Comparison of ENCODE assay signal across 8 mouse cellular contexts in the genomic region with DNA sequence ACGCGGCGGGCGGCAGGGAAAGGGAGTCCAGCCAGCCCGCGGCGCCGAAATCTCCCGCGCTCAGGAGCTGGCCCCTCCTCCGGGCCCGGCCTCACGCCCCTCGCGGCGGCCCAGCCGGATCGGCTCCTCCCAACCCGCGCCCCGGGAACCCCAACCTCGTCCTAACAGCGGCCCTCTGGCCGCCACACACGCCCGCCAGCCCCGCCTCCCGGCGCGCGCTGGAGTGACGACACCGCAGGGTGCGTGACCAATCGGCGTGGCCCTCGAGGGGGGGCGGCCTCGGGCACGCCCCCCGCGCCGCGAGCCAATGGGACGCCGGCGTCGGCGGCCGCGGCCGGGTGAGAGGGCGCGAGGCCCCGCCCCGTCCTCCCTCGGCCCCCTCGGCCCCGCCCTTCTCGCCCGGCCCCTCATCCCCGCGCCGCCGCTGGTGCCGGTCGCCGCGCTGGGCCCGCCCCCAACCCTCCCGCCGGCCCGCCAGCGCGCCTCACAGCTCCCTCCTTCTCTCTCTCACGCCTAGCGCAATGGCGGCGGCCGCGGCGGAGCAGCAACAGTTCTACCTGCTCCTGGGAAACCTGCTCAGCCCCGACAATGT. TPM values are rescaled to one million over a fixed set of nuclear protein-coding genes. Genes with fewer than 3 reads are reported as not detected.
DNase-seq lines count a peak whose midpoint lies in the region; ATAC-seq lines count a peak whose summit lies in the region.

A gene (plus strand): TSS at position 492 of the 592 bp plus-strand sequence.

- peak; percentile 95 for ATAC-seq in hindbrain, embryonic 15.5 days (ENCODE audit: low FRiP score, low read depth)

- peak; percentile 95 for DNase-seq in R1 (ENCODE audit: low read depth, low spot score)
- DNase-seq in cerebellum, postnatal 25 days, result peak; percentile 96 to 99
- DNase-seq in frontal cortex, postnatal 36 days (ENCODE audit: low spot score in 2 of 2), result peak; percentile 91 to 93
- peak; percentile 89 for DNase-seq in left cerebral cortex, adult 11 months (ENCODE audit: low spot score)
- peak; percentile 97 to 98 for DNase-seq in lung, postnatal 4 days
- DNase-seq in retina, postnatal 7 days (ENCODE audit: low read depth, low spot score), result peak; percentile 95
- peak; percentile 94 for DNase-seq in urinary bladder, adult 2 months (ENCODE audit: low spot score)

- peaks cover 17% of the 10 kb centered on the region for H3K4me1 ChIP-seq in hindbrain, embryonic 15.5 days (replicated peaks)

- H3K9ac ChIP-seq in hindbrain, embryonic 15.5 days, result peak within 1 kb of the TSS; percentile 77

- peak within 1 kb of the TSS; percentile 84 for H3K4me2 ChIP-seq in hindbrain, embryonic 15.5 days

- no peaks in the 10 kb centered on the region for H3K36me3 ChIP-seq in hindbrain, embryonic 15.5 days

- no peaks in the 10 kb centered on the region for H3K9me3 ChIP-seq in hindbrain, embryonic 15.5 days

- H3K4me3 ChIP-seq in hindbrain, embryonic 15.5 days, result peak within 1 kb of the TSS; percentile 91

- H3K27me3 ChIP-seq in hindbrain, embryonic 15.5 days, result no peaks in the 10 kb centered on the region

- WGBS in hindbrain, embryonic 15.5 days, result under 1% methylated on average over 51 of the region's 83 CpGs

- peak within 1 kb of the TSS; percentile 90 for H3K27ac ChIP-seq in hindbrain, embryonic 15.5 days (replicated peaks)

RNA-seq across cellular contexts. Expression of the gene that starts here (rescaled TPM):
- polyA plus RNA-seq in hindbrain, embryonic 15.5 days (2015; fragmentation: Nextera tagmentation; extraction: Ambion mirVana), result 56.0 and 58.5 TPM in 2 replicates
- 63.4 and 81.9 TPM in 2 replicates for polyA plus RNA-seq in urinary bladder, adult 2 months (2012; rRNA removed)

Comparison
In these comparisons a context has a peak if more than half of its experiments do, and no peak if none do; other contexts are left out.
1. Peak in every context shown above with its lines: DNase-seq, ATAC-seq, H3K4me3 ChIP-seq and H3K27ac ChIP-seq.